Mouse (Mus musculus): ENCODE measurements at regions not wholly inside any gene's neighbourhood (a gene's known extent, or its start where the extent isn't known, plus 50 kb on each side); places are given as distances from the start of the nearest gene placed in this dataset.

DNA sequence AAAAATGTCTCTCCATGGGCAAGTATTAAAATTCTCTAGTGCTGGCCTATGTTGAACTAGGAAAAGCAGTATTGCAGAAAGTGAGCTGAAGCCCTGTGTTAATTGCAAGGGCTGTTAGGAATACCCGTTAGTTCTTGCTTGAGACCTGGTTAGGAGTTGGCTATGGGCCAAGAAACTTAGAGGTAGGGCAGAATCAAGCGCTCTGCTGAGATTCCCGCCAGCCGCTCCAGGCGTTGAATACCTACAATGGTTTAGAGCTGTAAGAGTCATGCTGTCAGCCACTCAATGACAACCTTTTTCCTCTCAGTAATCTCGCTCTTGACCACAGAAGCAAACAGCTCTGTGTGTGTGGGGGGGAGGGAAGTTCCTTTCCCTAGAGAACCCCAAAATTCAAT, 156.8 kb upstream of the Tom1l1 start:
- H3K4me2 ChIP-seq (replicated peaks; ENCODE audit: low read depth): no peak overlapping the region
- H3K36me3 ChIP-seq (ENCODE audit: control insufficient read depth, insufficient read depth, low read length): no peaks in the 10 kb centered on the region
- no peaks in the 10 kb centered on the region for H3K9me3 ChIP-seq (ENCODE audit: control insufficient read depth, low read length)
- no peak overlapping the region for H3K4me3 ChIP-seq (ENCODE audit: low read depth, low read length)
- H3K9ac ChIP-seq (ENCODE audit: low read length): no peak overlapping the region
- no peak for TF ChIP-seq CTCF (IDR thresholded peaks at IDR 0.05; ENCODE audit: low read depth)
- no peak for TF ChIP-seq EP300 (optimal IDR thresholded peaks at IDR 0.05)
- DNase-seq (ENCODE audit: low spot score) (no peak), ATAC-seq (ENCODE audit: low FRiP score, low TSS enrichment) (no peak)
- H3K4me1 ChIP-seq (replicated peaks; ENCODE audit: control insufficient read depth, insufficient read depth): no peaks in the 10 kb centered on the region
- no peak overlapping the region for H3K27ac ChIP-seq (replicated peaks)
- no peaks in the 10 kb centered on the region for H3K27me3 ChIP-seq (ENCODE audit: control insufficient read depth, insufficient read depth, low read length)
- WGBS: 73% methylated on average over 6 of the region's 6 CpGs

DNA sequence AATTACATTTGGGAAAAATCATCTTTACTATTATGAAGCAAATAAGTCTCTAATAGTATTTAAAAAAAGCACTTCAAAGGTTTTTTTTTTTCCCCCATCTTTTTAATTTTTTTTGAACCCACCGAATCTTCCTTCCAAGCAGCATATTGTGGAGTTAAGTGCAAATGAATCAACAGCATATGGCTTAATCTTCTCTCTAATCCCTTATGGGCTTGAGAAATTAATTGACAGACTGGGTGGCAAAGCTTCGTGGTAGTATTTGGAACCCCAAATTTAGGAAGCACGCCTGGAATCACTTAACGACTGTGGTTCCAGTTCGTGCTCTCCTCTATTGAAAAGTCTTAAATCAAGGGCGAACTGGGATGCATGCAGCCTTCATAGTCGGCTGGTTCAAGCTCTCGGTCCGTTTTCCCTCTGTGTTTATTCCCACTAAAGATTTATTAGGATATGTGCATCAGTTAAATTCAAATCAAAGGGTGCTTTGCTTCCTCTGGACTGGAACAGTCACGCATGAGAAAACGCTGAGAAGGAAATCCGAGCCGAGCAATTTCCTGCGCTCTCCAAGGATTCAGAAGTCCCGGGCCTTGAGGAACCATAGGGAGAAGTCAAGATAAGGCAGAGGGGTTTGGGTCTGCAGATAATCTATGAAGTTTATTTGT, 156.2 kb upstream of the Tom1l1 start:
- no peak overlapping the region for H3K4me3 ChIP-seq (ENCODE audit: low read depth, low read length)
- ATAC-seq (ENCODE audit: low FRiP score, low TSS enrichment) (no peak), DNase-seq (ENCODE audit: low spot score) (no peak)
- TF ChIP-seq EP300 (optimal IDR thresholded peaks at IDR 0.05) (no peak), CTCF (IDR thresholded peaks at IDR 0.05; ENCODE audit: low read depth) (no peak)
- no peaks in the 10 kb centered on the region for H3K36me3 ChIP-seq (ENCODE audit: control insufficient read depth, insufficient read depth, low read length)
- H3K4me2 ChIP-seq (replicated peaks; ENCODE audit: low read depth): no peak overlapping the region
- no peaks in the 10 kb centered on the region for H3K9me3 ChIP-seq (ENCODE audit: control insufficient read depth, low read length)
- no peak overlapping the region for H3K9ac ChIP-seq (ENCODE audit: low read length)
- WGBS: 68% methylated on average over 15 of the region's 15 CpGs
- no peak overlapping the region for H3K27ac ChIP-seq (replicated peaks)
- no peaks in the 10 kb centered on the region for H3K4me1 ChIP-seq (replicated peaks; ENCODE audit: control insufficient read depth, insufficient read depth)
- H3K27me3 ChIP-seq (ENCODE audit: control insufficient read depth, insufficient read depth, low read length): no peaks in the 10 kb centered on the region

DNA sequence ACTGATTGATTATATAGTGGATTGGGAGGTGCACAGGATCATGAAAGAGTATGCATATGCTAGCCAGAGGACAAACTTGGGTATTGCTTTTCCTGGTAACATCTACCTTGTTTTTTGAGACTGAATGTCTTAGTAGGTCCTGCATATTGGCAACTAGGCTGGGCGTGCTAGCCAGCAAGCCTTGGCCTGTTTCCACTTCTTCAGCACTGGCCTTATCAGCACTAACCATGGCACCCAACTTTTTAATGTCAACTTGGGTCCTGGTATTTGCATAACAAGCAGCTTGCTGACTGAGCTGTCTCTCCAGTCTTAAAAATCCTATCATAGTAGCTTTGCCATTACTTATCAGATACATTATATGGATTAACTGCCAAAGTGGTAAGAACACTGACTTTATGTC, 150.0 kb upstream of the Tom1l1 start:
- WGBS: 70% methylated on average over 1 of the region's 1 CpGs
- no peak overlapping the region for H3K4me3 ChIP-seq (ENCODE audit: low read depth, low read length)
- H3K27ac ChIP-seq (replicated peaks): no peak overlapping the region
- H3K4me2 ChIP-seq (replicated peaks; ENCODE audit: low read depth): no peak overlapping the region
- TF ChIP-seq CTCF (IDR thresholded peaks at IDR 0.05; ENCODE audit: low read depth) (no peak), EP300 (optimal IDR thresholded peaks at IDR 0.05) (no peak)
- no peaks in the 10 kb centered on the region for H3K9me3 ChIP-seq (ENCODE audit: control insufficient read depth, low read length)
- no peaks in the 10 kb centered on the region for H3K4me1 ChIP-seq (replicated peaks; ENCODE audit: control insufficient read depth, insufficient read depth)
- no peak for DNase-seq (ENCODE audit: low spot score)
- H3K27me3 ChIP-seq (ENCODE audit: control insufficient read depth, insufficient read depth, low read length): no peaks in the 10 kb centered on the region
- H3K9ac ChIP-seq (ENCODE audit: low read length): no peak overlapping the region
- ATAC-seq (ENCODE audit: low FRiP score, low TSS enrichment): no peak
- no peaks in the 10 kb centered on the region for H3K36me3 ChIP-seq (ENCODE audit: control insufficient read depth, insufficient read depth, low read length)

DNA sequence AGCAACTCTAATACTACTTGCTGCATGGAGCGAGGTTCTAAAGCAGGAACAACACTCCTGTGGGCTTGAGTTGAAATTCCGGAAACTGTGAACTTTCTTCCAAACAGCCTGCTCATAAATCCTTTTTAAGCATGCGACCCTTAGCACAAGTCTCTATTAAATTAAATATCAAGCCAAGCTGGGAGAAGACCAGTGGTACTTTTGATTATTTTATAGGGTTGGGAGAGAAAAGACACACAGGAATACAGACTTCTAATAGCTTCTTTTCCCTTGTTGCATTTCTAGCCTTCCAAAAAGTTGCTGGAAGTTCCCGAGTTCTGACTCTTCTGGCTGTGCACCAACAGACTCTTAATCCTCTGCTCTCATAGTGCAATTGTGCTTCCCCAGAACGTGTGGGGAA, 136.6 kb upstream of the Tom1l1 start:
- ATAC-seq (ENCODE audit: low FRiP score, low TSS enrichment): no peak
- WGBS: 47% methylated on average over 5 of the region's 5 CpGs
- Histone ChIP-seq H3K9me3 (ENCODE audit: control insufficient read depth, low read length) (no peaks in the 10 kb centered on the region), H3K27me3 (ENCODE audit: control insufficient read depth, insufficient read depth, low read length) (no peaks in the 10 kb centered on the region), H3K4me2 (replicated peaks; ENCODE audit: low read depth) (no peak overlapping the region), H3K9ac (ENCODE audit: low read length) (no peak overlapping the region), H3K4me1 (replicated peaks; ENCODE audit: control insufficient read depth, insufficient read depth) (no peaks in the 10 kb centered on the region), H3K36me3 (ENCODE audit: control insufficient read depth, insufficient read depth, low read length) (no peaks in the 10 kb centered on the region), H3K27ac (replicated peaks) (no peak overlapping the region), H3K4me3 (ENCODE audit: low read depth, low read length) (no peak overlapping the region)
- TF ChIP-seq CTCF (IDR thresholded peaks at IDR 0.05; ENCODE audit: low read depth) (no peak), EP300 (optimal IDR thresholded peaks at IDR 0.05) (no peak)
- DNase-seq (ENCODE audit: low spot score): no peak

DNA sequence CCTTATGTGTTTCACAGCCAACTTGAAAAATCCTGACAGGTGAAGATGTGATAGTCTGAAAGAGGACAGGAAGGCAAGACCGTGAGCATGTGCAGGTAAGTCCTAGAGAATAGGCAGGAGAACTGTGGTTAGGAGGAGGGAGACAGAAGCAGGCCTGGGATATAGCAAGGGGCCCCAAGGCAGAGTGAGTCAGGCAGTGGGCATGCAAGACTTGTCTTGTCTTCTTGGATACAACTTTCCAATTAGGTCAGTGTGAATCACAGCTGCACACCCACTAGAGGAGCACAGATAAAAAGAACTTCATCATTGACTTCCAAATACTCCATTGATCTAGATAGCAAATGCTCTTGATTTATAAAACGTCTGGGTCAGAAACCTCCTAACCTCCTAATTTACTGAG, 128.6 kb upstream of the Tom1l1 start:
- no peaks in the 10 kb centered on the region for H3K4me1 ChIP-seq (replicated peaks; ENCODE audit: control insufficient read depth, insufficient read depth)
- no peaks in the 10 kb centered on the region for H3K27me3 ChIP-seq (ENCODE audit: control insufficient read depth, insufficient read depth, low read length)
- DNase-seq (ENCODE audit: low spot score) (no peak), ATAC-seq (ENCODE audit: low FRiP score, low TSS enrichment) (no peak)
- no peak overlapping the region for H3K4me3 ChIP-seq (ENCODE audit: low read depth, low read length)
- no peak overlapping the region for H3K27ac ChIP-seq (replicated peaks)
- WGBS: 79% methylated on average over 2 of the region's 2 CpGs
- TF ChIP-seq CTCF (IDR thresholded peaks at IDR 0.05; ENCODE audit: low read depth) (no peak), EP300 (optimal IDR thresholded peaks at IDR 0.05) (no peak)
- H3K9ac ChIP-seq (ENCODE audit: low read length): no peak overlapping the region
- no peak overlapping the region for H3K4me2 ChIP-seq (replicated peaks; ENCODE audit: low read depth)
- H3K36me3 ChIP-seq (ENCODE audit: control insufficient read depth, insufficient read depth, low read length): no peaks in the 10 kb centered on the region
- H3K9me3 ChIP-seq (ENCODE audit: control insufficient read depth, low read length): no peaks in the 10 kb centered on the region

DNA sequence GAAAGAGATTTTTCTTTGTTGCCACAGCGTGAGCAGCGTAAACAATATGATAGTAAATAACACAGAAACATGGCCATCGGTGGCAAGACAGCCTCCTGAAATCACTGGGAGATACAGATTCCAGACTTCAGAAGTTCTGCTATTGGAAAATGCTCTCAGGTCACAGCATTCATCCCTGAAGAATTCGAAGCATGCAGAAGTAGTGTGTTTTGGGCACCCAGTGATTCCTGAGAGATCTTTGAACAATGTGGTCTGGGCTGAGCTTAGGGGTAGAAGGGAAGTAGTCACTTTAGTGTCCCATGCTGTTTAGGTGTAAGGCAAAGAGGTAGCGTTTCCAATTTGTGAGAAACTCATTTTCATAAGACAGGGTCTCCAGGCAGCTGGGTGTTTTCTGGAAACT, 126.3 kb upstream of the Tom1l1 start:
- Histone ChIP-seq H3K27ac (replicated peaks) (no peak overlapping the region), H3K4me1 (replicated peaks; ENCODE audit: control insufficient read depth, insufficient read depth) (no peaks in the 10 kb centered on the region), H3K27me3 (ENCODE audit: control insufficient read depth, insufficient read depth, low read length) (no peaks in the 10 kb centered on the region), H3K4me3 (ENCODE audit: low read depth, low read length) (no peak overlapping the region), H3K9me3 (ENCODE audit: control insufficient read depth, low read length) (no peaks in the 10 kb centered on the region), H3K9ac (ENCODE audit: low read length) (no peak overlapping the region), H3K36me3 (ENCODE audit: control insufficient read depth, insufficient read depth, low read length) (no peaks in the 10 kb centered on the region), H3K4me2 (replicated peaks; ENCODE audit: low read depth) (no peak overlapping the region)
- TF ChIP-seq CTCF (IDR thresholded peaks at IDR 0.05; ENCODE audit: low read depth) (no peak), EP300 (optimal IDR thresholded peaks at IDR 0.05) (no peak)
- no peak for DNase-seq (ENCODE audit: low spot score)
- 59% methylated on average over 5 of the region's 5 CpGs for WGBS
- ATAC-seq (ENCODE audit: low FRiP score, low TSS enrichment): no peak

All from stomach, postnatal 0 days (tissue).